Mouse (Mus musculus) T-helper 2 cell (primary cell): ENCODE results near the gene Pjvk.

Experiments used
- in situ Hi-C: fragments of 300-600 bp; cut with MboI, MseI; formaldehyde crosslinking; loops from one replicate; pipeline ENCODE4 v1.15.1; 2025; ENCODE audit warnings: high pct_unique_total_duplicates

Pjvk gene

GRCm38 (mm10) chr2:76665531-76665930 lies 17.3 kb downstream of the Pjvk start:
- in situ Hi-C loops: no loop called here

DNA sequence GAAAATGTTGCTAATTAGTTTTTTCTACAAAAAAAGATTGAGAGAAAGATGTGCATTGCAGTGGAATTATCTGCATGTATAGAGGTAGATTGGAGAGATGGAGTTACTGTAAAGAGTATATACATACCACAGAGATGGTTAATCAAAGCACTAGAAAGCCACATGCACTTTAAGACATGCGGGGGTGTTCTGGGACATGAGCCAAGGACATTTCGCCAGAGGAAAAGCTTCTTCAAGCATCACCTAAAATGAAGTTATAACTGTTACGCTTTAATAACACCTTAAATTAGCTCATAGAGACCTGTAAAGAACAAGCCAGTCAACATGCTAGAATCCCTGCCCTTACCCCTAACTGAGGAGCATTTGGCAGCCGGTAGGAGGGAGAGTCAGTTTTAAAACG lies 18.9 kb downstream of the Pjvk start:
- in situ Hi-C loops: no loop called here

DNA sequence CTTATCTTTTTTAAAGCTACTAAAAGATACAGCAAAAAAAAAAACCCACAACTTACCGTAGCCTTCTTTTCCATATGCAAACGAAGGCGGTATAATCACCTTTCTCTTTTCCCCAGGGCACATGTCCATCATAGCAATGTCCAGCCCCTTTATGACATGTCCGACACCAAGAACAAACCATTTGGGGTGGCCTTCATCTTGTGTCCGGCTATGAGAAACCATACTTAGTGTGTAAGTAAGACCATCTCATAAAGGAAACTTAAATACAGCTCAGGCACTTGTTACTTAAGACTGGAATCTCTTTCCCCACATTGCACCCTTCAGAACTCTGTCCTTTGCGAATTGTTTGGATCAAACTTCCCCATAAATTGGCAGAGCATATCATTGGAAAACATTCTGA lies 23.4 kb downstream of the Pjvk start:
- in situ Hi-C loops: no loop called here

- in situ Hi-C loops: no loop called here
Measured at GRCm38 (mm10) chr2:76672134-76672745, 24.0 kb downstream of the Pjvk start.

DNA sequence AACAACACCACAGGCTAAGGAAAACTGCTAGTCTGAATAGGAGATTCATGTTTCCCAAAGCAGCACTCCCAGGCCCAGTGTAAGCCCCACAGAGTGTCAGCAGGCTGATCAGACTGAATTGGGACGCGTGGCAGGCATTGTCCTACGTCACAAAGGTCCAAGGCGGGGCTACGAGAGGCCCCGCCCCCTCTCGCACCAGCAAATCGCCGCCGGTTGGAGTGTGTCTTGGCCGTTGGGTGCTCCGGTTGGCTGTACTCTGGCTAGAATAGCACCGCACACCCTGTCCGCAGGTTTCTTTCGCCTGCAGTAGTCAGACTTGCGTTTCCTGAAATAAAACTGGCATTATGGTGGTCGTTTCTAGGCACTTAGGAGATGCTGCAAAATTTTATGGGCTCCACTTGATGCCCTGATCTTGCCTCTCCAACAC lies 24.7 kb downstream of the Pjvk start, which contains the start of gene Fkbp7:
Gene Fkbp7 (minus strand): TSS at position 151 of the 427 bp plus-strand sequence.
- in situ Hi-C loops: no loop called here

DNA sequence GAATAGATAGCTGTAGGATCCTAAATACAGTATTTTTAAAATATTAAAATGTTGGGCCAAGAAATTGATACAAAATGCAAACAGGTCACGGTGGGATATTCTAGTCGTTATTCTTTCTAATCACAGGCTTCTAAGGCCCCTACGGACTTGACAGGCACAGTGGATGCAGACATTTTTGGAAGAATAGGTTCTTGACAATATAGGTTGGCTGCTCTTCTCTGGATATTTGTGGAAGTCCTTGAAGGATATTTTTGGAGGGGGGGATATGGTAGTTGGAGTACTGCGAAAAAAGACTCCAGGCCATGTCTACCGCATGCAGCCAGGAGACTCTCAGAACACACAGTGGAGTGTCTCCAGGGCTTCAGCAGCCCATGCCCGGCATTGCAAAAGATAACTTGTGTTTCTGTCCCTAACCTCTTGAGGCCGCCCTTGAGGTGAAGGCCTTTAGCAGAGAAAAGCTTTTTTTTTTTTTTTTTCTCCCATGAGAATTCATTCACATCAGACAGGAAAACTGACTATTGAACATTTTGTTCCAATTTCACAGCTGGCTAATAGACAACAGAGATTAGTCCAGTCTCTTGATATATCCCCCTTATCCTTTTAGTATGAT lies 25.3 kb downstream of the Pjvk start:
- in situ Hi-C loops: no loop called here

DNA sequence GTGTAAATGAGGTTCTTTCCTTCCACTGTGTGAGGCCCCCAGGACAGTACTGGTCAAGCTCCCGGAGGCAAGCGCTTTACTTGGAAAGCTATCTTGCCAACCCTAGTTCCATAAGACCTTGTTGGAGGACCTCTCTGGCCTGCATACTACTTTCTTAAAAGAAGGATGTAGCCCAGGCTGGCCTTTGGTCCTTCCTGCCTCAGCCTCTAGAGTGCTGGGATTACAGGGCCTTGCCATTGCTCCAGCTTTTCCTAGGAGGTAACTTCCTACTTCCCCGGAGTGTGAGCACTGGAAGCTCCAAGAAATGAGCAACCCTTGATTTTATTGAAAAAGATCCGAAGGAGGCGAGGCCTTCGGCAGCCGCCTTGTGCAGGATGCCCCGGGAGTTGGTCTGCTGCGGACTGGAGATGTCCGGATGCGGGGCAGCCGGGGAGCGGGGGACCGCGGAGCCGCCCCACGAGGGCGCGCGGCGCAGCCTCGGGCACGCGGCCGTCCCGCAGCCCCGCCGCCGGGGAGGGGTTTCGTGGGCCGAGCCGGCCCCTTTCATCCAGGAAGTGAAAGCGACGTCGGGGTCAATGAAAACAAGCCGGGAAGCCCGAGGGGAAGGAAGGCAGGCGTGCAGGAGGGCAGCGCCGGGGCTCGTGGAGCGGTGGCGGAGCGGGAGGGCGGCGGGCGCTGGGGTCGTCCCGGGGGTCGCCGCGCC lies 26.6 kb downstream of the Pjvk start, which contains the start of gene Plekha3:
Gene Plekha3 (plus strand): TSS at position 557 of the 703 bp plus-strand sequence.
- in situ Hi-C loops: loop anchor here (25.0 kb wide), 1 partner anchor 1262 kb away; the partner anchor contains the start of gene Cwc22

- in situ Hi-C loops: loop anchor here (25.0 kb wide), 1 partner anchor 1262 kb away; the partner anchor contains the start of gene Cwc22
Measured at GRCm38 (mm10) chr2:76675451-76675850, 27.2 kb downstream of the Pjvk start.

DNA sequence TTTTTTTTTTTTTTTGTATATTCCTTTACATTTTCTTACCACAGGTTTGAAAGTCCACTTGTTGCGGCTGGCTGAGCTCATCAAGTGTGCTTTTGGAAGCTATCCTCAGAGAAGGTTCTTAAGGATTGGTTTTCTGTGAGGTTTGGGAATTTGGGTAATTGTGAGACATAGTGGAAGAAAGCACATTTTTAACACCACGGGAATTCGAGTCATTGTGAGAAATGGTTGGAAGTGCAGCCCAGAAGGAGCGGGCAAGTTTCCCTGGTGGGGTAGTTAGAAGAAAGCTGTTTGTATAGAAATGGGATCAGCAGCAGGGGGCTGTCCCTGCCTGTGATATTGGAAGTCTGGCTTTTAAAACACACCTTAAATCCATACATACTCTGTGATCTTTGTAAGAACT lies 27.7 kb downstream of the Pjvk start:
- in situ Hi-C loops: loop anchor here (25.0 kb wide), 1 partner anchor 1261 kb away; the partner anchor contains the start of gene Cwc22

DNA sequence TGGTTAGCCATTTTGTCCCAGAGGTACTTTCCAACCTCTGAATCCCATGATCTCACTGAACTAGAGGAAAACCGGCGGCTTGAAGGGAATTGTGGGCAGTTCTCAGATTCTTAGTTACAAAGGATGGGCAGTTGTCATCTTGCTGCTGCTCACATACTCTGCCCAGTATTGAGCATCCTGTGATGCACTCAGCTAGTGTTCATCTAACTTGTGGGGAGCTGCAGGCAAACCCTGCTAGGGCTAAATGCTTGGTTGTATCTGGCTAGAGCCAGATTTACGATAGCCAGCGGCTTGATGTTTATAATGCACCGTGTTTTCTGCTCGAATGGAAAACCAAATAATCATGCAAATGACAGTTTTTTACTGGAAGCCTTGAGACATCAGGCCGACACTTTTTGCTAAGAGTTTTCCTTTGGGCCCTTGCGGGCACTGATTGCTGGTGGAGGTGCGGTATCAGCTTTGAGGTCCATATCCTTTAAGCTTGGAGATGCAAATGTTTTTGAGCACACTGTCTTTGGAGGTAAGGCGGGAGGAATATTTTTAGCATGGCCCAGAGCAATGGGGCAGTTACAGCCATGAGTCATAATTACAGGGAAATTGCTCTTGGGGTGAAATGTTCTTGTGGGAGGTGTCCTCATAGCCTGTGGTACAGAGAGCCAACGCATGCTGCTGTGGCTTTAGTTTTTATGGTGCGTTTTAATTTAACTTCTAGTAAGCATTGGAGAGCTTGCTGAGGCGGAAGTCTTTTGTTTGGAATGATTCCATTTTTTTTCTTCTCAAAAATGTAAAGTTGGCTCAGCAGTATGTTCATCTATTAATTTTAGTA lies 28.3 kb downstream of the Pjvk start:
- in situ Hi-C loops: loop anchor here (25.0 kb wide), 1 partner anchor 1261 kb away; the partner anchor contains the start of gene Cwc22

DNA sequence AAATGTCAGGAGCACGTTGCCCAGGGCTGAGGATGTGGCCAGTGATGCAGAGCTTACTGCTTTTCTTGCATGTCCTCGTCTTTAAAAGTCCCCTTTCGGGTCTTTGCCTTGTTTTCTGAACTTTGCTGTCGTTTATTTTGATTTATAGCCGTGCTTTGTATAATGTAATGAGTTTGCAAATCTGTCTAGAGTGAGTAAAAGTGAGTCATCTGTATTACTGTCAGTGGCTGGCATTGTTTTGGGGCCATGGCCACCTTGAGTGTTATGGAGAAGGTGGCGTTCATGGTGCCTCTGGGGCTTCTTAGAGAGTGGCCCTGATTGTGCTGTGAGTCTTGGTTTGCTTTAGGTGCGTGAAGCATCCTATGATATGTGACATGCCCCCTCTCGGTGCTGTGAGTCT lies 34.0 kb downstream of the Pjvk start:
- in situ Hi-C loops: loop anchor here (5.0 to 25.0 kb wide), 2 partner anchors 310 to 1255 kb away; partner anchors contain the start of gene Cwc22

GRCm38 (mm10) chr2:76686986-76687385 lies 38.7 kb downstream of the Pjvk start:
- in situ Hi-C loops: loop anchor here (25.0 kb wide), 1 partner anchor 1250 kb away; the partner anchor contains the start of gene Cwc22

DNA sequence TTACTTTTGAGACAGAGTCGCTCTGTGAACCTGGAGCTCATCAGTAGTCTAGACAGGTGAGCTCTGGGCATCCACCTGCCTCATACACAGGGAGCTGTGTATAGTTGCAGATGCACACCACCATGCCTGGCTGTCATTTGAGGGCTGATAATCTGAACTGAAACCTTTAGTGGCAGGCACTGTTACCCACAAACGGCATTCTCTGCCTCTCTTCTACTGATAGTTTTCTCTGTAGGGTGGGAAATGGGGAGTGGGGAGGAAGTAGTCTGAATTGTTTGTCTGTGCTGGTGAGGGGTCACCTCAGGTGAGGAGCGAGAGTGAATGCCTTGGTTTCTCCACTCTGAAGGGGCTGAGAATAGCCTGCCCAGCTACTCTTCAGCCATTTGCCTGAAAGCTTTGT lies 39.3 kb downstream of the Pjvk start:
- in situ Hi-C loops: loop anchor here (25.0 kb wide), 1 partner anchor 1250 kb away; the partner anchor contains the start of gene Cwc22

- in situ Hi-C loops: loop anchor here (25.0 kb wide), 1 partner anchor 1249 kb away; the partner anchor contains the start of gene Cwc22
Measured at GRCm38 (mm10) chr2:76688162-76688561, 39.9 kb downstream of the Pjvk start.

DNA sequence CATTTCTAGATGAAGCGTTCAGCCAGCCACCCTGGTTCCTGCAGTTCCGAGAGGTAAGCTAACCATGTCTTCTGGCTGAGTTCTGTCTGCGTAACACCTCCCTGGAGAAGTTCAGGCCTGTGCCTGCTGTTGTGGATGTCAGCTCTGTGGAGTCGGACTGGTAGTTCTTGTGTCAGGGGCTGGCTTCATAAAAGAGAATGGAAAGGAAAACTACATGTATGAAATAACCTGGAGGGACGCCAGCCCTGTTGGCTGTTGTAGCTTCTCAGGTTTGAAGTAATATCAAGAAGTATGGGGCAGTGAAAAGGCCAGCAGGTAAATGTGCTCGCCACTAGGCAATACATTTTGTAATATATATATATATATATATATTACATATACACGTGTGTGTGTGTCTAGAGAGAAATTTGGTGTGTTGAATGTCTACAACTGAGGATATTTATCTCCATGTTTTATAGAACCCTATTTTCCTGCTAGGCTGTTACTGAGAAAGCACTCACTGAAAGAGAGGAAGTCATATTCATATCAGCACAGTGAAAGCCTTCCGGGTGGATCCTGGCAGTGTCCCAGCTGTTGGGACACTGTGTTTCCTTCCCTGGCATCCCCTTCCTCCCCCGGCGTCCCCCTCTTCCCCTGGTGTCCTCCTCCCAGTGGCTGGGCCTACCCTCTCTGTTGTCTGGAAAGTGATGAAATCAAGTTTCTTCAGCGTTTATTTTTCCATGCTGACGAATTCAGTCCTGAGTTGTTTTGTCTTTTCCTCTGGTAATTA lies 42.3 kb downstream of the Pjvk start:
- in situ Hi-C loops: loop anchor here (25.0 kb wide), 1 partner anchor 1247 kb away; the partner anchor contains the start of gene Cwc22

- in situ Hi-C loops: loop anchor here (25.0 kb wide), 1 partner anchor 1244 kb away; the partner anchor contains the start of gene Cwc22
Measured at GRCm38 (mm10) chr2:76693765-76694164, 45.5 kb downstream of the Pjvk start.

- in situ Hi-C loops: loop anchor here (25.0 kb wide), 1 partner anchor 1242 kb away; the partner anchor contains the start of gene Cwc22
Measured at GRCm38 (mm10) chr2:76695290-76695689, 47.0 kb downstream of the Pjvk start.

DNA sequence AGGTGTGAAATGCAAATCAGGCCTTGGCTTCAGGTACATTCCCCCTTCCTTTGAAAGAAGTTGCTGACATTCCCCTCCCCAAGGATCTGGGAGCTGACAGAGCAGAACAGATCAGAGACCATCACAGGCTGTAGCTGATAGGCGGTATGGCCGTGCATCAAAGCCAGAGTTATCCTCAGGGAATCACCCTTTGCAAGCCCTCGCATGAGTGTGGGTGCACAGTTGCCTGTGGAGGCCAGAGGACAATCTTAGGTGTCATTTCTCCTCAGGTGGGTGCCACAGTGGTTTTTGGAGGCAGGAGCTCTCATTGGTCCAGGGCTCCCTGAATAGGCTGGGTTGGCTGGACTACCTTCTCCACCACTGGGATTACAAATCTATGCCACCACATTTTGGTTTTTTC lies 53.9 kb downstream of the Pjvk start:
- in situ Hi-C loops: no loop called here

- in situ Hi-C loops: no loop called here
Measured at GRCm38 (mm10) chr2:76702751-76703150, 54.5 kb downstream of the Pjvk start.

GRCm38 (mm10) chr2:76705655-76706054 lies 57.4 kb downstream of the Pjvk start:
- in situ Hi-C loops: no loop called here
